Mouse (Mus musculus) CH12.LX (cell line): ENCODE measurements around the gene Gm7271. TPM values are rescaled to one million over a fixed set of nuclear protein-coding genes. Genes with fewer than 3 reads are reported as not detected.

Experiments used
- DNase-seq: peaks from one replicate; pipeline ENCODE4 v3.0.0-alpha.2; 2013; ENCODE audit errors: extremely low read depth
- H3K27ac ChIP-seq: 2 replicates; pipeline ENCODE4 v1.5.1; 2012; ENCODE audit warnings: low read depth, mild to moderate bottlenecking, control low read depth, moderate library complexity; ENCODE audit not compliant: insufficient read depth
- H3K27me3 ChIP-seq: replicated peaks from 2 replicates; pipeline ENCODE3; 2012; ENCODE audit warnings: inconsistent platforms
- H3K36me3 ChIP-seq, 2 experiments: replicated peaks in 1 of 2; 2 replicates each; pipeline versions ENCODE3 to v1.6.1; 2012; ENCODE audit warnings: inconsistent platforms in 1 of 2, low read length in 1 of 2, mild to moderate bottlenecking in 1 of 2, mixed read lengths in 1 of 2, moderate library complexity in 1 of 2; ENCODE audit not compliant: control insufficient read depth in 1 of 2, insufficient read depth in 1 of 2
- H3K4me1 ChIP-seq, 2 experiments: 2 replicates each; pipeline ENCODE4 v1.6.1; 2012; ENCODE audit warnings: inconsistent platforms in 1 of 2, moderate library complexity in 1 of 2; ENCODE audit not compliant: insufficient read depth in 2 of 2, control insufficient read depth in 1 of 2
- H3K4me2 ChIP-seq: 2 replicates; pipeline ENCODE4 v1.6.1; 2012; ENCODE audit warnings: low read depth, mild to moderate bottlenecking, control low read depth; ENCODE audit not compliant: poor library complexity, insufficient read depth, severe bottlenecking
- H3K4me3 ChIP-seq, 3 experiments: fragments of 150-350 bp in 1 of 3; sonication (generic) in 1 of 3; replicated peaks in 1 of 3; 2 replicates each; pipeline versions ENCODE3 to v1.5.1; 2011 to 2012; ENCODE audit warnings: low read depth in 2 of 3, low read length in 2 of 3, mild to moderate bottlenecking in 2 of 3, moderate library complexity in 2 of 3, control low read depth in 1 of 3, improper control_type of control experiment in 1 of 3, inconsistent platforms in 1 of 3, mixed read lengths in 1 of 3; ENCODE audit not compliant: poor library complexity in 1 of 3
- H3K79me2 ChIP-seq: replicated peaks from 2 replicates; pipeline ENCODE4 v1.6.1; 2012; ENCODE audit warnings: mild to moderate bottlenecking, moderate library complexity; ENCODE audit not compliant: control insufficient read depth, poor library complexity, insufficient read depth, severe bottlenecking; ENCODE audit errors: extremely low read depth
- H3K9ac ChIP-seq: 2 replicates; pipeline ENCODE4 v1.6.1; 2012; ENCODE audit warnings: low read depth, mild to moderate bottlenecking, control low read depth, moderate library complexity; ENCODE audit not compliant: insufficient read depth
- H3K9me3 ChIP-seq: replicated peaks from 2 replicates; pipeline ENCODE3; 2012; ENCODE audit warnings: low read length, inconsistent platforms, mixed read lengths
- CHD1 ChIP-seq: IDR thresholded peaks from 2 replicates; pipeline ENCODE4 v1.6.1; 2012; ENCODE audit warnings: low read depth, low read length, improper control_type of control experiment, inconsistent platforms
- CTCF ChIP-seq, 2 experiments: IDR thresholded peaks in 1 of 2; conservative IDR thresholded peaks in 1 of 2; 2 replicates each; pipeline ENCODE4 v1.5.1; 2011 to 2012; ENCODE audit warnings: low read depth in 2 of 2, low read length in 2 of 2, improper control_type of control experiment in 1 of 2, inconsistent platforms in 1 of 2, mild to moderate bottlenecking in 1 of 2, moderate library complexity in 1 of 2
- EP300 ChIP-seq: IDR thresholded peaks from 2 replicates; pipeline ENCODE4 v1.6.1; 2011; ENCODE audit warnings: low read length, improper control_type of control experiment
- GABPA ChIP-seq: IDR thresholded peaks from 2 replicates; pipeline ENCODE4 v1.6.1; 2012; ENCODE audit warnings: low read depth, low read length, improper control_type of control experiment, inconsistent platforms; ENCODE audit not compliant: insufficient replicate concordance
- HCFC1 ChIP-seq: IDR thresholded peaks from 2 replicates; pipeline ENCODE4 v1.6.1; 2012; ENCODE audit warnings: low read depth, mild to moderate bottlenecking, inconsistent platforms, low read length, improper control_type of control experiment
- IRF4 ChIP-seq: IDR thresholded peaks from 2 replicates; pipeline ENCODE4 v1.6.1; 2014; ENCODE audit warnings: low read depth, mild to moderate bottlenecking, inconsistent platforms, low read length, improper control_type of control experiment
- JUND ChIP-seq: conservative IDR thresholded peaks from 2 replicates; pipeline ENCODE4 v1.6.1; 2011; ENCODE audit warnings: low read depth, low read length, improper control_type of control experiment
- MAFK ChIP-seq: IDR thresholded peaks from 2 replicates; pipeline ENCODE4 v1.6.1; 2011; ENCODE audit warnings: low read length, improper control_type of control experiment; ENCODE audit not compliant: insufficient replicate concordance
- MAX ChIP-seq: IDR thresholded peaks from 2 replicates; pipeline ENCODE4 v1.6.1; 2011; ENCODE audit warnings: low read length, improper control_type of control experiment
- MAZ ChIP-seq: IDR thresholded peaks from 2 replicates; pipeline ENCODE4 v1.6.1; 2012; ENCODE audit warnings: low read depth, mild to moderate bottlenecking, inconsistent platforms, low read length, improper control_type of control experiment, moderate library complexity
- MYC ChIP-seq: IDR thresholded peaks from 2 replicates; pipeline ENCODE4 v1.6.1; 2011; ENCODE audit warnings: low read depth, mild to moderate bottlenecking, improper control_type of control experiment, low read length
- NELFE ChIP-seq: IDR thresholded peaks from 2 replicates; pipeline ENCODE4 v1.6.1; 2011; ENCODE audit warnings: low read depth, low read length, improper control_type of control experiment
- PAX5 ChIP-seq: IDR thresholded peaks from 2 replicates; pipeline ENCODE4 v1.6.1; 2012; ENCODE audit warnings: low read length, inconsistent platforms, mixed read lengths
- POLR2A ChIP-seq: IDR thresholded peaks from 2 replicates; pipeline ENCODE4 v1.6.1; 2011; ENCODE audit warnings: low read depth, mild to moderate bottlenecking, improper control_type of control experiment, low read length
- POLR2AphosphoS2 ChIP-seq: IDR thresholded peaks from 2 replicates; pipeline ENCODE4 v1.6.1; 2011; ENCODE audit warnings: low read depth, low read length, improper control_type of control experiment
- RAD21 ChIP-seq: IDR thresholded peaks from 2 replicates; pipeline ENCODE4 v1.6.1; 2011; ENCODE audit warnings: low read depth, mild to moderate bottlenecking, low read length, improper control_type of control experiment, moderate library complexity
- SMC3 ChIP-seq: IDR thresholded peaks from 2 replicates; pipeline ENCODE4 v1.6.1; 2011; ENCODE audit warnings: low read depth, low read length, improper control_type of control experiment
- UBTF ChIP-seq: IDR thresholded peaks from 2 replicates; pipeline ENCODE4 v1.6.1; 2012; ENCODE audit warnings: low read depth, mild to moderate bottlenecking, inconsistent platforms, low read length, improper control_type of control experiment, moderate library complexity
- USF2 ChIP-seq: conservative IDR thresholded peaks from 2 replicates; pipeline ENCODE4 v1.6.1; 2011; ENCODE audit warnings: low read depth, low read length, improper control_type of control experiment
- ZC3H11A ChIP-seq: IDR thresholded peaks from 2 replicates; pipeline ENCODE4 v1.6.1; 2012; ENCODE audit warnings: low read depth, mild to moderate bottlenecking, inconsistent platforms, low read length, improper control_type of control experiment
- ZKSCAN1 ChIP-seq: IDR thresholded peaks from 2 replicates; pipeline ENCODE4 v1.6.1; 2012; ENCODE audit warnings: low read depth, inconsistent platforms, low read length, improper control_type of control experiment, borderline replicate concordance
- ZMIZ1 ChIP-seq: IDR thresholded peaks from 2 replicates; pipeline ENCODE4 v1.6.1; 2012; ENCODE audit warnings: low read depth, mild to moderate bottlenecking, inconsistent platforms, low read length, improper control_type of control experiment
- dilution Hi-C: fragments of 300-500 bp; cut with MboI; formaldehyde crosslinking; loops from 2 replicates; pipeline ENCODE4 v1.14.3; 2020; ENCODE audit warnings: low sequenced_read_pairs; ENCODE audit not compliant: extremely low pct_unique_long_range_greater_than_20kb, extremely low pct_ligation_motif_present
- in situ Hi-C: fragments of 300-500 bp; cut with MboI; formaldehyde crosslinking; loops from 3 replicates; pipeline ENCODE4 v1.14.3; 2019; ENCODE audit warnings: low sequenced_read_pairs, low pct_ligation_motif_present, low pct_unique_long_range_greater_than_20kb, mixed read lengths
- polyA plus RNA-seq: library from polyadenylated mRNA; unstranded; fragments of >175 nt; gene quantifications from 2 replicates; pipeline ENCODE4 v1.2.1, GENCODE M21; 2012; ENCODE audit warnings: low read depth; ENCODE audit not compliant: insufficient read length
- total RNA-seq, 2 experiments: library from RNA; depleted of rRNA; stranded (reverse); fragments of 300-350 nt in 1 of 2; fragments of >200 nt in 1 of 2; gene quantifications; 2 replicates each; pipeline ENCODE4 v1.2.3; 2012 to 2014

Gm7271 gene
- total and polyA plus RNA-seq, 3 experiments: not detected

DNA sequence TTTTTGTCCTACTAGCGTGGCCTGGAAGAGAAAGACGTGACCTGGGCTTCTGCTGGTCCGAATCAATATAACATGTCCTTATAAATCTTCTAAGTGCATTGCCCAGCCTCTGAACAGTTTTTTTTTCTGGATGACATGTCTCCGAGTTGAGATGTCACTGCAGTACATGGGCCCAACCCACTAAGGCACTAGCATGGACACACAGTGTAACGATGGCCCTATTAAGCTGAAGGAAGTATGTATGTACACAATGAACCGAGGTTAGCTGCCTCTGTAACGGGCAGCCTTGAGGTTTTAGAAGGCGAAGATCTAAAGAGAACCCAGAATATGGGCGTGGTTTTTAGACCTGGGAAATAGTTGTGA lies 45.8 kb downstream of the Gm7271 start:
- peaks cover 21% of the 10 kb centered on the region for H3K79me2 ChIP-seq
- TF ChIP-seq JUND: no peak
- TF ChIP-seq RAD21: no peak
- no peak for TF ChIP-seq HCFC1
- no peak for TF ChIP-seq MAFK
- H3K4me1 ChIP-seq: peaks cover 7 to 33% of the 10 kb centered on the region in 2 experiments; a peak in 3 of 4 replicates
- in situ Hi-C loops (no loop called here), dilution Hi-C loops (no loop called here)
- peak overlapping the region; percentile 96 for H3K4me2 ChIP-seq
- no peaks in the 10 kb centered on the region for H3K9me3 ChIP-seq
- peak overlapping the region; percentile 78 to 99 (median 89) for H3K4me3 ChIP-seq
- H3K27ac ChIP-seq: no peak overlapping the region
- no peak for DNase-seq
- H3K27me3 ChIP-seq: no peaks in the 10 kb centered on the region
- peaks cover 5 to 22% of the 10 kb centered on the region in 2 experiments for H3K36me3 ChIP-seq
- H3K9ac ChIP-seq: peak overlapping the region; percentile 98

DNA sequence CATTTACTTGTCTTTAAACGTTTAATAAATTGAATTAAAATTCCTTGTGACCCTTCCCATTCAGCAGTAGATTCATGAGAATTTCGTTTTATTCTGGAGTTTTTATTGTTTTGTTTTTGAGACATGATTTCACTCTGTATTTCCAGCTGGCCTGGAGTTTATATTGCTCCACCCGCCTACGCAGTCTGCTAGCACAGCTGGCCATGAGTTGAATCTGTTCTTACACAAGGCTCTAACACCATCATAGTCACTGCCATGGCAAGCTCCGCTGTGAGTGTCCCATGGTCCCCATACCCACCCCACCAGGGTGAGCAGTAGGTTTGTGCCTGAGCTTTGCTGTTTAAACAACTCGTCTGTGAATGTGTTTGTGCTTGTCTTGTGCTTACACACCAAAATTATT lies 49.3 kb downstream of the Gm7271 start:
- no peak for TF ChIP-seq UBTF
- TF ChIP-seq MAZ: no peak
- no peak for TF ChIP-seq NELFE
- TF ChIP-seq CTCF (conservative IDR thresholded peaks at IDR 0.05 in 1 of 2, IDR thresholded peaks at IDR 0.05 in 1 of 2; ENCODE audit: low read depth in 2 of 2, low read length in 2 of 2): no peak
- TF ChIP-seq MAX: no peak
- TF ChIP-seq HCFC1: no peak
- no peak for TF ChIP-seq MAFK
- TF ChIP-seq RAD21: no peak
- TF ChIP-seq SMC3: no peak
- no peak for TF ChIP-seq PAX5
- TF ChIP-seq, all 38 proteins: peak for 0
- Histone ChIP-seq H3K4me1 (peaks cover 3 to 22% of the 10 kb centered on the region in 2 experiments; a peak in 3 of 4 replicates), H3K27me3 (no peaks in the 10 kb centered on the region), H3K4me2 (no peak overlapping the region), H3K36me3 (peaks cover 25 to 55% of the 10 kb centered on the region in 2 experiments), H3K9me3 (no peaks in the 10 kb centered on the region), H3K9ac (no peak overlapping the region), H3K27ac (no peak overlapping the region), H3K79me2 (peaks cover 21% of the 10 kb centered on the region), H3K4me3 (no peak overlapping the region)
- in situ Hi-C loops: no loop called here
- dilution Hi-C loops: no loop called here
- no peak for DNase-seq

DNA sequence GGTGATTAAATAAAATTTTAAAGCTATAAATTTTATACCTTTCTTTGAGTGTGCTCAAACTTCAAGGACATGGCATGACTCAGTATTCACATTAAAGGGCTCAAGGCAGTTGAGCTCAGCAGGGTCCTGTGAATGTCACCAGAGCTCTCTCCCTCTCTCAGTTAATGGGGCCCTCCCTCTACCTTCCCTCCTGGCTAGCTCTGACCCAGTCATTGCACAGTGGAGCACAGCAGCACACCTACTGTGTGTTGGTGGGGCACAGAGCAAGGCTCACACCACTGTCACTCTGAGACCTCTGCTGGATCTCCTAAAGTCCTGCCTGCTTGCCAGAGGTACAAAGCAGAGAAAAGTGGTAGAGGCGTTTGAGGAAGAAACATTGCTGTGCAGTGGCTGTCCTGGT lies 52.4 kb downstream of the Gm7271 start:
- H3K4me1 ChIP-seq: 0 out of 4 replicates have a peak, but pooled peaks cover 0 to 6% of the 10 kb centered on the region in 2 experiments
- H3K9me3 ChIP-seq: no peaks in the 10 kb centered on the region
- no peak overlapping the region for H3K4me2 ChIP-seq
- no peak overlapping the region for H3K4me3 ChIP-seq
- no peak overlapping the region for H3K27ac ChIP-seq
- H3K27me3 ChIP-seq: no peaks in the 10 kb centered on the region
- TF ChIP-seq HCFC1 (no peak), POLR2AphosphoS2 (no peak), EP300 (no peak), USF2 (no peak), ZC3H11A (no peak), IRF4 (no peak), CHD1 (no peak), ZMIZ1 (no peak), MYC (no peak), MAFK (no peak), GABPA (no peak), ZKSCAN1 (no peak), CTCF (conservative IDR thresholded peaks at IDR 0.05 in 1 of 2, IDR thresholded peaks at IDR 0.05 in 1 of 2; ENCODE audit: low read depth in 2 of 2, low read length in 2 of 2) (no peak), NELFE (no peak), MAZ (no peak), POLR2A (no peak), RAD21 (no peak), UBTF (no peak)
- TF ChIP-seq, all 38 proteins: peak for 0
- in situ Hi-C loops (no loop called here), dilution Hi-C loops (no loop called here)
- peaks cover 4% of the 10 kb centered on the region; the same call in 1 of the 2 replicates for H3K79me2 ChIP-seq
- DNase-seq: no peak
- H3K9ac ChIP-seq: no peak overlapping the region
- peaks cover 38 to 76% of the 10 kb centered on the region in 2 experiments for H3K36me3 ChIP-seq
